Mouse (Mus musculus) myocyte (in vitro differentiated cells): ENCODE results near the gene Nfic.

Source experiments
- E2F4 ChIP-seq: IDR thresholded peaks from one replicate; pipeline ENCODE4 v1.6.1; 2011; ENCODE audit warnings: mild to moderate bottlenecking, control low read depth, moderate library complexity; ENCODE audit not compliant: insufficient read depth
- MYOG ChIP-seq, 3 experiments: IDR thresholded peaks; one replicate each; pipeline ENCODE4 v1.6.1; 2011; ENCODE audit warnings: control low read depth in 2 of 3, low read depth in 2 of 3, mild to moderate bottlenecking in 2 of 3; ENCODE audit not compliant: insufficient read length in 2 of 3, control insufficient read depth in 1 of 3, insufficient read depth in 1 of 3
- POLR2A ChIP-seq: IDR thresholded peaks from one replicate; pipeline ENCODE4 v1.6.1; 2011; ENCODE audit warnings: low read depth, mild to moderate bottlenecking, control low read depth, moderate library complexity; ENCODE audit not compliant: insufficient read length
- POLR2AphosphoS2 ChIP-seq: IDR thresholded peaks from one replicate; pipeline ENCODE4 v1.6.1; 2011; ENCODE audit warnings: low read depth, control low read depth; ENCODE audit not compliant: insufficient read length
- TCF12 ChIP-seq: IDR thresholded peaks from one replicate; pipeline ENCODE4 v1.6.1; 2011; ENCODE audit warnings: mild to moderate bottlenecking, control low read depth; ENCODE audit not compliant: poor library complexity, insufficient read depth, severe bottlenecking
- TCF3 ChIP-seq: IDR thresholded peaks from one replicate; pipeline ENCODE4 v1.6.1; 2011; ENCODE audit warnings: low read depth, control low read depth; ENCODE audit not compliant: insufficient read length
- USF1 ChIP-seq: IDR thresholded peaks from one replicate; pipeline ENCODE4 v1.6.1; 2011; ENCODE audit warnings: low read depth, mild to moderate bottlenecking, control low read depth, moderate library complexity

GRCm38 (mm10) chr10:81395127-81395526 lies 60.3 kb downstream of the Nfic start:
- TF ChIP-seq USF1 (no peak), POLR2AphosphoS2 (no peak), TCF3 (no peak), POLR2A (no peak), E2F4 (no peak), TCF12 (no peak), MYOG (IDR thresholded peaks at IDR 0.05; ENCODE audit: control insufficient read depth in 1 of 3, insufficient read depth in 1 of 3, insufficient read length in 2 of 3, low read depth in 2 of 3) (no peak)
